Mouse (Mus musculus) CH12.LX (cell line): ENCODE measurements around the gene 2310061N02Rik.

Source experiments
- CHD1 ChIP-seq: IDR thresholded peaks from 2 replicates; pipeline ENCODE4 v1.6.1; 2012; ENCODE audit warnings: low read depth, low read length, improper control_type of control experiment, inconsistent platforms
- CHD2 ChIP-seq: IDR thresholded peaks from 2 replicates; pipeline ENCODE4 v1.6.1; 2011; ENCODE audit warnings: low read length, improper control_type of control experiment
- CTCF ChIP-seq, 2 experiments: IDR thresholded peaks in 1 of 2; conservative IDR thresholded peaks in 1 of 2; 2 replicates each; pipeline ENCODE4 v1.5.1; 2011 to 2012; ENCODE audit warnings: low read depth in 2 of 2, low read length in 2 of 2, improper control_type of control experiment in 1 of 2, inconsistent platforms in 1 of 2, mild to moderate bottlenecking in 1 of 2, moderate library complexity in 1 of 2
- MXI1 ChIP-seq: IDR thresholded peaks from 2 replicates; pipeline ENCODE4 v1.6.1; 2011; ENCODE audit warnings: mild to moderate bottlenecking, low read depth, low read length, improper control_type of control experiment

GRCm38 (mm10) chr16:88696256-88696655 lies 11.5 kb downstream of the 2310061N02Rik start:
- TF ChIP-seq CTCF (conservative IDR thresholded peaks at IDR 0.05 in 1 of 2, IDR thresholded peaks at IDR 0.05 in 1 of 2; ENCODE audit: low read depth in 2 of 2, low read length in 2 of 2) (no peak), CHD2 (no peak), MXI1 (no peak), CHD1 (no peak)
